Mouse (Mus musculus) brain, embryonic 14.5 days (tissue): Measurements from ENCODE around the gene Zmiz1.

ENCODE experiments used
- CTCF ChIP-seq: fragments of 200-500 bp; IDR thresholded peaks from 2 replicates; pipeline ENCODE4 v1.5.1; 2012; ENCODE audit warnings: inconsistent platforms, mild to moderate bottlenecking, moderate library complexity, borderline replicate concordance; ENCODE audit not compliant: insufficient read depth, insufficient read length; ENCODE audit errors: extremely low read depth
- POLR2A ChIP-seq: fragments of 200-500 bp; IDR thresholded peaks from 2 replicates; pipeline ENCODE4 v1.6.1; 2012; ENCODE audit warnings: mild to moderate bottlenecking, inconsistent platforms, borderline replicate concordance; ENCODE audit not compliant: poor library complexity, insufficient read depth, insufficient read length, severe bottlenecking; ENCODE audit errors: extremely low read depth

DNA sequence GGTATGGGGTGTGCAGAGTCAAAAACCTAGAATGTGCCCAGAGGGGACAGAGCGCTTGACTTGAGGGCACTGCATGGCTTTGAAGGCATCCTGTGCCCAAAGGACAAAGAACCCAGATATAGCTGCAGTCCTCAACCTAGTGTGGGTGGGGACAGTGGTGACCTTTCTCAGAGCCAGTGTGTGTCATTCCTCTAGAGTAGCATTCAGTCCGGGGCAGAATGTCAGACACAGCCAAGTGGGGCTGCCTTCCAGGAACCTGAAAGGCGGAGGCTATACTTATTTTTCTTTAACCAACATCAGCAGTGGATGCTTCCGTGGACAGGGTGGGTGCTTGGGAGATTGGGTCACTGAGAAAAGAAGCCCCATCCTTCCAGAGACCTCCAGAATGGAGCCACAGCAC, 103.5 kb downstream of the Zmiz1 start:
- TF ChIP-seq CTCF (no peak), POLR2A (no peak)
